Mouse (Mus musculus): ENCODE measurements around the gene Cbwd1. TPM values are rescaled to one million over a fixed set of nuclear protein-coding genes. Genes with fewer than 3 reads are reported as not detected.

Cbwd1 gene
- total and polyA plus RNA-seq, 2 experiments from 2014 or later, result 12.8 to 18.1 TPM

GRCm38 (mm10) chr19:24899578-24900544 is 61.5 kb downstream of the Cbwd1 start:
- H3K36me3 ChIP-seq (replicated peaks; ENCODE audit: control insufficient read depth, insufficient read depth, low read length), result no peaks in the 10 kb centered on the region
- no peak for TF ChIP-seq EP300 (IDR thresholded peaks at IDR 0.05; ENCODE audit: low read depth)
- no peak for TF ChIP-seq CTCF (IDR thresholded peaks at IDR 0.05; ENCODE audit: low read depth)
- ATAC-seq (ENCODE audit: insufficient read depth, low read depth), result peak; percentile 11; the same call in 1 of the 2 replicates
- peaks cover 91% of the 10 kb centered on the region for H3K27me3 ChIP-seq (ENCODE audit: control insufficient read depth, insufficient read depth, low read length)
- no peak overlapping the region for H3K9ac ChIP-seq (replicated peaks; ENCODE audit: low read depth, low read length)
- H3K27ac ChIP-seq (ENCODE audit: low read depth), result no peak overlapping the region
- no peaks in the 10 kb centered on the region for H3K9me3 ChIP-seq (replicated peaks; ENCODE audit: control insufficient read depth, low read length)
- peak overlapping the region; percentile 39 for H3K4me3 ChIP-seq (ENCODE audit: low read depth, low read length)
- no peaks in the 10 kb centered on the region for H3K4me1 ChIP-seq (ENCODE audit: control insufficient read depth, insufficient read depth)
- under 1% methylated on average over 79 of the region's 84 CpGs for WGBS
- no peak for DNase-seq (ENCODE audit: low spot score)
- H3K4me2 ChIP-seq (ENCODE audit: low read depth, low read length), result peak overlapping the region; percentile 52

GRCm38 (mm10) chr19:24898737-24899577 is 62.5 kb downstream of the Cbwd1 start:
- TF ChIP-seq CTCF (IDR thresholded peaks at IDR 0.05; ENCODE audit: low read depth) (no peak), EP300 (IDR thresholded peaks at IDR 0.05; ENCODE audit: low read depth) (no peak)
- Histone ChIP-seq H3K4me3 (ENCODE audit: low read depth, low read length) (peak overlapping the region; percentile 39), H3K27me3 (ENCODE audit: control insufficient read depth, insufficient read depth, low read length) (peaks cover 86% of the 10 kb centered on the region), H3K9ac (replicated peaks; ENCODE audit: low read depth, low read length) (no peak overlapping the region), H3K27ac (ENCODE audit: low read depth) (no peak overlapping the region), H3K36me3 (replicated peaks; ENCODE audit: control insufficient read depth, insufficient read depth, low read length) (no peaks in the 10 kb centered on the region), H3K4me1 (ENCODE audit: control insufficient read depth, insufficient read depth) (no peaks in the 10 kb centered on the region), H3K4me2 (ENCODE audit: low read depth, low read length) (peak overlapping the region; percentile 52), H3K9me3 (replicated peaks; ENCODE audit: control insufficient read depth, low read length) (no peaks in the 10 kb centered on the region)
- WGBS, result 4% methylated on average over 34 of the region's 34 CpGs
- peak; percentile 17 for DNase-seq (ENCODE audit: low spot score)
- no peak for ATAC-seq (ENCODE audit: insufficient read depth, low read depth)

- DNase-seq (ENCODE audit: low spot score), result no peak
- Histone ChIP-seq H3K4me1 (ENCODE audit: control insufficient read depth, insufficient read depth) (no peaks in the 10 kb centered on the region), H3K36me3 (replicated peaks; ENCODE audit: control insufficient read depth, insufficient read depth, low read length) (no peaks in the 10 kb centered on the region), H3K9ac (replicated peaks; ENCODE audit: low read depth, low read length) (no peak overlapping the region), H3K4me3 (ENCODE audit: low read depth, low read length) (peak overlapping the region; percentile 32; the same call in 1 of the 2 replicates), H3K27me3 (ENCODE audit: control insufficient read depth, insufficient read depth, low read length) (peaks cover 79% of the 10 kb centered on the region), H3K4me2 (ENCODE audit: low read depth, low read length) (peak overlapping the region; percentile 24; the same call in 1 of the 2 replicates), H3K9me3 (replicated peaks; ENCODE audit: control insufficient read depth, low read length) (no peaks in the 10 kb centered on the region), H3K27ac (ENCODE audit: low read depth) (no peak overlapping the region)
- 6% methylated on average over 20 of the region's 20 CpGs for WGBS
- no peak for ATAC-seq (ENCODE audit: insufficient read depth, low read depth)
- TF ChIP-seq CTCF (IDR thresholded peaks at IDR 0.05; ENCODE audit: low read depth) (no peak), EP300 (IDR thresholded peaks at IDR 0.05; ENCODE audit: low read depth) (no peak)
Observed at GRCm38 (mm10) chr19:24897896-24898736, 63.3 kb downstream of the Cbwd1 start.

GRCm38 (mm10) chr19:24897006-24897895 is 64.2 kb downstream of the Cbwd1 start:
- no peaks in the 10 kb centered on the region for H3K36me3 ChIP-seq (replicated peaks; ENCODE audit: control insufficient read depth, insufficient read depth, low read length)
- peaks cover 73% of the 10 kb centered on the region for H3K27me3 ChIP-seq (ENCODE audit: control insufficient read depth, insufficient read depth, low read length)
- H3K4me3 ChIP-seq (ENCODE audit: low read depth, low read length), result peak overlapping the region; percentile 32
- DNase-seq (ENCODE audit: low spot score), result no peak
- TF ChIP-seq EP300 (IDR thresholded peaks at IDR 0.05; ENCODE audit: low read depth) (no peak), CTCF (IDR thresholded peaks at IDR 0.05; ENCODE audit: low read depth) (no peak)
- ATAC-seq (ENCODE audit: insufficient read depth, low read depth), result no peak
- no peak overlapping the region for H3K27ac ChIP-seq (ENCODE audit: low read depth)
- WGBS, result 4% methylated on average over 57 of the region's 57 CpGs
- H3K4me1 ChIP-seq (ENCODE audit: control insufficient read depth, insufficient read depth), result no peaks in the 10 kb centered on the region
- no peak overlapping the region for H3K9ac ChIP-seq (replicated peaks; ENCODE audit: low read depth, low read length)
- peak overlapping the region; percentile 24 for H3K4me2 ChIP-seq (ENCODE audit: low read depth, low read length)
- no peaks in the 10 kb centered on the region for H3K9me3 ChIP-seq (replicated peaks; ENCODE audit: control insufficient read depth, low read length)
